16 mouse cellular contexts compared by ENCODE assay signal in the genomic region with DNA sequence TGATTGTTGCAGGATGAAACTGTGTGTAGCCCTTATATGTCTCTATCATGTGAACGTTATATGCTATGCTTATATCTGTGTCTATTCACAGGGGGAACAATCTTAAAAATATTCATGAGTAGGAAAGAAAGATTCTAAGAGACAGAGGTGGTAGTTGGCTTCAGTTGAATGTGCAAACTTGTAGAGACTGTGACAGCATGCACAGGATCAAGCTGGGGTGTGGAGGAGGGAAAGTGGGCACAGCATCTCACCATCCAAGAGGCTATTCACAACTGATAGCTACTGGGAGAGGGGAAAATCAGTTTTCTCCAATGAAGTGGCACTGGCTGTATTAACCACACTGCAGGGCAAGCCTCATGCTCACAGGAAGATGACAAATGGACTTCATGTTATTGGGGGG.
A peak's percentile ranks its signal among the peaks of the same experiment; 100 is the strongest.
DNase-seq lines count a peak whose midpoint lies in the region.
"Had no signal": no experiment of that assay in that cellular context is flagged by ENCODE, and none has a peak within 500 bp of the region (broad histone marks: within the 10 kb centered on the region; RNA-seq: fewer than 3 reads in every experiment).

No protein-coding gene starts in this region.

- peak; percentile 19 to 29 for DNase-seq in frontal cortex, postnatal 36 days (ENCODE audit: low spot score in 2 of 2)
- no peak for DNase-seq in frontal cortex, postnatal 10 days (ENCODE audit: low spot score in 2 of 2)
- peak; percentile 29 for DNase-seq in right cerebral cortex, adult 18-20 months
- DNase-seq in right cerebral cortex, adult 2 months (ENCODE audit: low spot score in 2 of 2): no peak
- peak; percentile 57 for DNase-seq in telencephalon, adult 2 months (ENCODE audit: low read depth, low spot score)
- no peak for DNase-seq in liver
- DNase-seq: adrenal gland, adult 8-10 months; adrenal gland, postnatal 14 days; adrenal gland, postnatal 36 days; cerebellum, adult 11 months; cerebellum, adult 18-20 months; cerebellum, adult 8-10 months; cerebellum, adult 9-11 months; cerebellum, postnatal 14 days; cerebellum, postnatal 36 days; embryo, embryonic 11 days had no signal

Comparison
In these comparisons a context has a peak if more than half of its experiments do, and no peak if none do; other contexts are left out.
1. DNase-seq: peak in frontal cortex, postnatal 36 days (2 of 2), right cerebral cortex, adult 18-20 months (single experiment) and telencephalon, adult 2 months (single experiment); none in frontal cortex, postnatal 10 days (0 of 2), right cerebral cortex, adult 2 months (0 of 2) and liver (single experiment).